Mouse (Mus musculus): Measurements from ENCODE around the gene Ebp. TPM values are rescaled to one million over a fixed set of nuclear protein-coding genes. Genes with fewer than 3 reads are reported as not detected.

The Ebp gene
- total RNA-seq, 2 experiments from 2014 or later: 11.3 to 11.8 TPM

GRCm38 (mm10) chrX:8192640-8193418 is 483 bp downstream of the Ebp start:
- intact Hi-C loops (cut with DNase I; ENCODE audit: low total_unique reads): no loop called here
- DNase-seq: peak; percentile 76

DNA sequence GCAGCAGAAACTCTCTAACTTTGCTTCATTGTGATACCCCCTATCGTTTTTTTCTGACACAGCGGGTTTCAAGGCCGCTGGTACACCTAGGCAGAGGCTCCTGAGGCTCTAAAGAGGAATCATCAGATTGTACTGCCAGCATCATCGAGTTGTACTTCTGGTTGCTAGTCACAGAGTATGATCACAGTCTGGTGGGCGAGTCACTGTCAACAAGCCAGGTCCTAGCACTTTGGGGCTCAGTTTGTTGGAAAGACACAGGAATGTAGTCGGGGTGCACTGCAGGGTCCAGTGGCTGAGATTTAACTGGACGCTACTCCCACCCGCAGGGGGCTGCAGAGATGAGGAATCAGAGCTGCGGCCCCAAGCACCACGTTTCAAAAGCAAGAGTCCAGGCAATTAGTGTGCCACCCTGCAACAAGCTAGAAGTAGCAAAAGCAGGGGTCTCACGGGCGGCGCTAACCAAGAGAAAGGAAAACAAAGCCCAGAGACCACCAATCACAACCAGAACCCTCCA is 1.1 kb downstream of the Ebp start:
- intact Hi-C loops (cut with DNase I; ENCODE audit: low total_unique reads): no loop called here
- no peak for DNase-seq

DNA sequence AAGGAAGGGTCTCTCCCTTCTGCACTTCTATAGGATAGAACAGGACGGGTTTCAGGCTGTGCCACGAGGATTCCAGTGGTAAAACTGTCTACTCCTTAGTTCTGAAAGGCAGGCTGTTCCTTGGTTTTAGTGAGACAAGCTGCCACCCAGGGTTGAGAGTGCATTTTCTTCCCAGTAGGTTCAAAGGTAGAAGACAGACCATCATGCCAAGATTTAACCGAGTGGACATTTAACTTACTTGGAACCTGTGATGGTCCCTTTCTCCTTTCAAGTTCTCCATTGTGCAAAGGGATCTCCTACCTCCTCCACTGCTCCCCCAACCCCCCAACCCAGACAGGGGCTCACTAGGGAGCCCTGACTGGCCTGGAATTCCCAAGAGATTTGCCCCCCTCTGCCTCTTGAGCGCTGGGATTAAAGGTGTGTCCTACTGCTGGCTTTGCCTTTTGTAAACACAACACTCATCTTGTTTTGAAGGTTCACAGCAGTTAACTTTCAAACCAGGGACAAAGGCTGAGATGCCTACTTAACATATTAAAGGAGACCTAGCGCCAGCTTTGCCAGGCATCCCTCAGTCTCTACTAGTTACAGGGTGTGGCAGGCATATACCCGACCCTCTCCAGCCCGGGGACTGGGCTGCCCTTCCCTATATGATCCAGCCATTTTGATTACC is 10.3 kb downstream of the Ebp start:
- DNase-seq: no peak
- intact Hi-C loops (cut with DNase I; ENCODE audit: low total_unique reads): no loop called here

GRCm38 (mm10) chrX:8179646-8180045 is 13.7 kb downstream of the Ebp start:
- intact Hi-C loops (cut with DNase I; ENCODE audit: low total_unique reads): no loop called here
- DNase-seq: no peak

DNA sequence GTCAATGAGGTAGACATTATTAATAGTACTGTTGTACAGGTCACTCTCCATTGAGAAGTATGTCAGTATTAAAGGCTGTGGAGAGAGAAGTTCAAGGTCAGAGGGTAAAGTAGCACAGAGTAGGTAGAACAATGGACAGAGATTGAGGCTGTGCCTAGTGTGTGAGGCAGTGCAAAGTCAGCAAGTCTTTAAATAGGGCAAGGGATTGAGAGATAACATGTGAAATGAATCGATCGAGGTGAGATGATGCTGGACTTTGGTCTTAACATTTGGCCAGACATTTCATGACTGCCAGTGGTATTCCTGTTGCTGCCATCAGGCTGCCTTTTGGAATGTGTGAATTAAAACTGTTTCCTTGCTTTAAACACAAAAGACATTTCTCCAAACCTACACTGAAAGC is 14.4 kb downstream of the Ebp start:
- intact Hi-C loops (cut with DNase I; ENCODE audit: low total_unique reads): no loop called here
- no peak for DNase-seq

- DNase-seq: peak; percentile 83
- intact Hi-C loops (cut with DNase I; ENCODE audit: low total_unique reads): no loop called here
Measured at GRCm38 (mm10) chrX:8175504-8176385, 17.6 kb downstream of the Ebp start, which contains the start of gene Tbc1d25. Gene Tbc1d25, minus strand, starts transcription at chrX:8176181.

DNA sequence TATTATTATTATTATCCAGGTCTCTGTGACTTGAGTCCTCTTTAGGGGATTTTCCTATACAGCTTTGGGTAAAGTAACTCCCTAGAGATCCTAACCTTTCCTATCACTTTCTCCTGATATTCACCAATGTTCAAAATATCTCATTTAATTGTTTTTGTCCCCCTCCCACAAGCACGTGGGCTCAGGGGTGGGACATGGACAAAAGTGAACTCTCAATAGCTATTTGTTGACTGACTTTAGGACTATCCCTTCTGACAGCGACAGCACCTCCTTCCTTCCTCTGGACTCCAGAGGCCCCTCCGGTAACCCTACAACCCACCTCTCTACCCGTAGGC is 18.2 kb downstream of the Ebp start:
- intact Hi-C loops (cut with DNase I; ENCODE audit: low total_unique reads): no loop called here
- DNase-seq: no peak

DNA sequence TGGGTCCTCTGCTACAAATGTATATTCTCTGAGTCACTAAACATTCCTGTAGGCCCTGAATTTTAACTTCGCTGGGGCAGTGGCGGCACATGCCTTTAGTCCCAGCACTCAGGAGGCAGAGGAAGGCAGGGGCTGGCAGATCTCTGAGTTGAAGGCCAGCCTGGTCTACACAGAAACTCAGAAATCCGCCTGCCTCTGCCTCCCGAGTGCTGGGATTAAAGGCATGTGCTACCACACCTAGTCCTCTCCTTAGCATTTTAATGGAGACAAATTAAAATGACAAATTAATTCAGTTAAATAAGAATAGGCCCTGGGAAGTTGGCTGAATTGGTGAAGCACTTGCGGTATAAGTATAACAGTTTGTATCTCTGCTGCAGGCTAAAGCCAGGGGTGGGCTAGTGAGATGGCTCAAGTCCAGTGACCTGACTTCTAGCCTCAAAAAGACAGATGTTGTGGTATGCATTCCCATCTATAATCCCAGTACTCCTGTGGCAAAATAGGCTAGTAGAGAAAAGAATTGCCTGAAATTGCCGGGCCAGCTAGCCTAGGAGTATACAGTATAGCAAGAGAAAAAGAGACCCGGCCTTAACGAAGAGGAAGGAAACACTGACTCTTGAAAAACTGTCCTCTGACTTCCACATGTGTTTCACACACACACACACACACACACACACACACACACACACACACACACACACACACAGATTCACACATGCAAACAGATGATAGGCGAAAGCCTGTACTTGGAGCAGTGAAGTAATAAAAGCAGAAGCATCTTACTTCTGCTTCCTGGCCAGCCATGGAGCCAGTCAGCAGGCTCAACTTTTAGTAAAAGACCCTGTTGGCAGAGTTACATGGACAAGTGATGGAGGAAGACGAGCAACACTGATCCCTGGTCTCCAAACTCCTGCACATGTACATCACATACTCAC is 25.3 kb downstream of the Ebp start:
- no peak for DNase-seq
- intact Hi-C loops (cut with DNase I; ENCODE audit: low total_unique reads): no loop called here

GRCm38 (mm10) chrX:8164471-8164870 is 28.8 kb downstream of the Ebp start:
- intact Hi-C loops (cut with DNase I; ENCODE audit: low total_unique reads): no loop called here

DNA sequence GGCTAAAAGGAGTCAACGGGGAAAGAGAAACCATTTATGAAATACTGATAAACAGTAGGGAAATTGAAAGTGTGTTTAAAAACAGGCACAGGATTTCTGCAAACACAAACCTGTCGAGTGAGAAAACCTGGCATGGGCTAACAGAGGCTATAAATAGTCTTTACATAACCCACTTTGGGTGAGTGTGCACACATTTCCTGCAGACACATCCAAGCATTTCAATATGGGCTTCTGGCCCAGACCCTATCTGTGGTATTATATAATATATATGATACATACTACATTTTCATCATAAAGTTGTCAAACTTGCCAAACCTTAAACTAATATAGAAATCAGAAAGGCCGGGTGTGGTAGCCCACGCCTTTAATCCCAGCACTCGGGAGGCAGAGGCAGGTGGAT is 30.2 kb downstream of the Ebp start:
- DNase-seq: no peak
- intact Hi-C loops (cut with DNase I; ENCODE audit: low total_unique reads): no loop called here

More at GRCm38 (mm10) chrX:8164471-8164870, 28.8 kb downstream of the Ebp start:
- DNase-seq: no peak

- intact Hi-C loops (cut with DNase I; ENCODE audit: low total_unique reads): no loop called here
- DNase-seq: peak; percentile 86
Measured at GRCm38 (mm10) chrX:8145153-8145991, 47.9 kb downstream of the Ebp start, which contains the start of gene Rbm3. Gene Rbm3, minus strand, starts transcription at chrX:8145880.

DNA sequence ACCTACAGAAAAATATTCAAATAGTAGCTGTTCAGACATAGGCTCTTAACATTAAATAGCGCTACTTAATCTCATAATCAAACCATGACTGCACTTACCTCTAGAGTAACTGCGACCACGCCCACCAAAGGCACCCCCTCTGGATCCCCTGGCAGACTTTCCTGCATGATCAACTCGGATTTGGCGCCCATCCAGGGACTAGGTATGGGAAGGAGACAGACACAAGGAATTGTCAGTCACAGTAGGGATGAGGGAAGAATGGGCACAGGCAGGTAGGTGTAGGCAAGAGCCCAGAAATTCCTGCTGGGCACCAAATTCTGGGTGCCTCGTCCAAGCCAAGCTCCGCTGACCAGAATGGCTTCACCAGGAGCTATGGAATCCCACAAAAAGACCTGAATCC is 49.6 kb downstream of the Ebp start:
- intact Hi-C loops (cut with DNase I; ENCODE audit: low total_unique reads): no loop called here

GRCm38 (mm10) chrX:8142948-8143347 is 50.4 kb downstream of the Ebp start:
- no peak for DNase-seq
- intact Hi-C loops (cut with DNase I; ENCODE audit: low total_unique reads): no loop called here

More for the DNA sequence above, 49.6 kb downstream of the Ebp start:
- no peak for DNase-seq

DNA sequence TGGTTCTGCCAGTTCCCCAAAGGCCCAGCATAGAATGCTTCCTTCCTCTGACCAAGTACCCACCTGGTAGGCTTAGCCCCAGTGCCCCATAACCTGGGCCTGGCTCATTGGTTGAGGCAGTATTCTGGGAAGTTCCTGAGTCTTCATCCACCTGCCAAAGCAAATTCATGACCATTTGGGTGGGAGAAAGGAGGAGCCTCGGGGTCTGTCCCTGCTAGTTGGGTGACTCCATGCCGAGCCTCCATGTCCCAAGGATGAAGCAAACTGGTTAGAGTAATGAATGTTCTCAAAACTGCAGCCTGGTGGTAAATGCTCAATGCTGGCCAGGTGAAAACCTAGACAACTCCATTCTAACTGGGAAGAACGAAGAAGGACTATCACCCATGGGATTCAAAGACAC is 52.3 kb downstream of the Ebp start:
- intact Hi-C loops (cut with DNase I; ENCODE audit: low total_unique reads): no loop called here
- DNase-seq: no peak

DNA sequence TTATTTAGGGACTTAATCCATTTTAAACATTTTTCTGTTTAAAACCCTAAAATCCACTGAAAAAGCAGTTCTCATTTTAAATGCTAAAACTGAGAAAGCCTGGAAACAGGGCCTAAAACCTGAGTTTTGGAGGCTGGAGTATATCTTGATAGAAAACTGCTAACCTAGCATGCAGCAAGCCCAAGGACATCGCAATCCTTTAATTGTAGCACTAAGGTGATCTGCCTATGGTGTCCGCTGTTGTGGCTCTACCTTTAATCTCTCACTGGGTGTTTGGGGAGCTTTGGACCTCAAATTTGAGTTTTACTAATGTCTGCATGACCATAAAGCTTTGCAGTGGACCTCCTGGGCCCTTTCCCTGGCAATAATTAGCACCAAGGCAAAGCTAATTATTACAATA is 52.9 kb downstream of the Ebp start:
- no peak for DNase-seq
- intact Hi-C loops (cut with DNase I; ENCODE audit: low total_unique reads): no loop called here

GRCm38 (mm10) chrX:8139480-8139879 is 53.8 kb downstream of the Ebp start:
- intact Hi-C loops (cut with DNase I; ENCODE audit: low total_unique reads): no loop called here

DNA sequence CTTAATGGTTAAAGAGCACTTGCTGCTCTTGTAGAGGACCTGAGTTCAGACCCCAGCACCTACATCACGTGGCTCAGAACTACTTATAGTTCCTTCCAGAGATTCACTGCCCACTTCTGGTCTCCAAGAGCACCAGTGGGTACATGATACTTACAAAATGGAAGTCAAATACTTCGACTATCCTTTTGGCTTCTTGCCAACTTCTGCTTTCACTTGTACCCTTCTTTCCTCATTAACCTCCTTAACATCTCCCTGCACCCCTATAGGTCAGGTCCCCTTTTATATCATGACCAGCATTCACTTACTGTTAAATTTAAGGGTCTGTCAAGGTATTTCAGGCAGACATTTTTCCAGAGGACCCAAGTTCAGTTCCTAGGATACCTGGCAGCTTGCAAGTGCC is 57.4 kb downstream of the Ebp start:
- DNase-seq: no peak
- intact Hi-C loops (cut with DNase I; ENCODE audit: low total_unique reads): no loop called here

More at GRCm38 (mm10) chrX:8139480-8139879, 53.8 kb downstream of the Ebp start:
- DNase-seq: no peak

All from gastrocnemius, postnatal 14 days (tissue).